Mouse (Mus musculus): ENCODE measurements around the gene Phf12.
"Not testable (repeated sequence)": the region's sequence is repeated elsewhere in the genome, so short reads cannot be mapped to it uniquely, and the experiment has no call there.

Gene Phf12

DNA sequence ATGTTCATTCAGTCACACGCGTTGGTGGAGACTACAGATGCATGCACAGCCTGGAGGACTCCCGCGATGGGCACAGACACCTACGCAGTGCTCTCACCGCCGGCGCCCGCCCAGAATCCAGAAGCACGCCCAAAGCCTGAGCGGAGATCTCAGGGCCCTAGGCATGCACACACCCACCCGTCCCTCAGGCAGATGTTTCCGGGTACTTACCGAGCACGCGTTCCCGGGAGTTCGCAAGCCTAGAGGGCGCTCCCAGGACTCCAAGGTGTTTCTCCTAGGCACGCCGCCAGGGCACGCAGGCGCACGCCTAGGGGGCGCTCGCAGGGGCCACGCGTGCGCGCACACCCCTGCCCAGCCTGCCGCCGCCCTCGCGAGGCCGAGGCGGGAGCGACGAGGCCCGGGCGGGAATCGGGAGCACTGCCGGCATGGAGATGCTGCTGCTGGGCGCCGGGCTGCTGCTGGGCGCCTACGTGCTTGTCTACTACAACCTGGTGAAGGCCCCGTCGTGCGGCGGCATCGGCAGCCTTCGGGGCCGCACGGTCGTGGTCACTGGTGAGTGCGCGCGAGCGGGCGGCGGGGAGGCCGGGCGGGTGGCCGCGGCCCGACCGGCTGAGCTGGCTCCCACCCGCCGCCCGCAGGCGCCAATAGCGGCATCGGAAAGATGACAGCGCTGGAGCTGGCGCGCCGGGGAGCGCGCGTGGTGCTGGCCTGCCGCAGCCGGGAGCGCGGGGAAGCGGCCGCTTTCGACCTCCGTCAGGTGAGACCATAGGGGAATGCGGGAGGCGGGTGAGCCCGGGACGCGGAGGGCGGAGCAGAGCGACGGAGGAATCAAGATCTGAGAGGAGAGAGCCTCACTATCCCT lies 49.6 kb downstream of the Phf12 start, which contains the start of gene Dhrs13:
Gene Dhrs13, plus strand, starts transcription at position 334 of the 862 bp plus-strand sequence.
- peak; percentile 87 for ATAC-seq (ENCODE audit: low TSS enrichment)

DNA sequence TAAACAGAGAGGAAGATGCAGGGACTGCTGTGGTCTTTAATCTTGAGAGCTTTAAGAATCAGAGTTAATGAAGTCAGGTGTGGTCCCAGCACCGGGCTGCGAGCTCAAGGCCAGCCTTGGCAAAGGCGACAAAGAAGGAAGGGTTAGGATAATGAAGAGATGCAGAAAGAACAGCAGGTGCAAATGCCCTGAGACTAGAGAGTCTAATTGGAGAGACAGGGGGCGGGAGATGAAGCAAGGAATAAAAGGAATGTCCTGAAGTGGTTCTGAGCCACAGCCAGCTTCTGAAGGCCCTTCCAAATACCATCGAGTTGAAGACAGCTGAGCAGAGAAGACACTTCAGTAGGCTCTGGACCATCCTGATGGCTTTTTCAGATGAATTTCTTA lies 50.2 kb downstream of the Phf12 start:
- ATAC-seq (ENCODE audit: low TSS enrichment), result no peak

DNA sequence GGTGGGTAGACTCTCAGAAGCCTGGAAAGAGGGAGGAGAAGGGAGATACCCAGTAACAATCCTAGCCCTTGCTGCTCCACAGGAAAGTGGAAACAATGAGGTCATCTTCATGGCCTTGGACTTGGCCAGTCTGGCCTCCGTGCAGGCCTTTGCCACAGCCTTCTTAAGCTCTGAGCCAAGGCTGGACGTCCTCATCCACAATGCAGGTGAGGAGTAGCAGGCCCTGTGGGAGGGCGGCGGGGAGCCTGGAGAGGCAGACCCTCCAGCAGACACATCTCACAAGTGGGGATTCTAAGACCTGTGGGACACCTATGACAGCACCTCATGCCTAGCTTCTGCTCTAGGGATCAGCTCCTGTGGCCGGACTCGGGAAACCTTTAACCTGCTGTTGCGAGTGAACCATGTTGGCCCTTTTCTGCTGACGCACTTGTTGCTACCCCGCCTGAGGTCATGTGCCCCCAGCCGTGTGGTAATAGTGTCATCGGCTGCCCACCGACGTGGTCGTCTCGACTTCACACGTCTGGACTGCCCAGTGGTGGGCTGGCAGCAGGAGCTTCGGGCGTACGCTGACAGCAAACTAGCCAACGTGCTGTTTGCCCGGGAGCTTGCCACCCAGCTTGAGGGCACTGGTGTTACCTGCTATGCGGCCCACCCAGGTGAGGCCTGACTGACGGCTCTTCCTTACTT lies 51.5 kb downstream of the Phf12 start:
- ATAC-seq (ENCODE audit: low TSS enrichment), result no peak

DNA sequence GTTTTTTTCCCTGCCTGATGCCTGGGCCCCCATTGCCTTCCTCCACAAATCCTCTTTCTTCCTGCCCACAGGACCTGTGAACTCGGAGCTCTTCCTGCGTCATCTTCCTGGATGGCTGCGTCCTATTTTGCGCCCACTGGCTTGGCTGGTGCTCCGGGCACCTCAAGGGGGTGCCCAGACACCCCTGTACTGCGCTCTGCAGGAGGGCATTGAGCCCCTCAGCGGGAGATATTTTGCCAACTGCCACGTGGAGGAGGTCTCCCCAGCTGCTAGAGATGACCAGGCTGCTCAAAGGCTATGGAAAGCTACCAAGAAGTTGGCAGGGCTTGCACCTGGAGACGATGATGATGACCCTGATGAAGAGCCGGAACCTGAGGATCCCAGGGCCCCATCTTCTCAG lies 54.2 kb downstream of the Phf12 start:
- ATAC-seq (ENCODE audit: low TSS enrichment), result no peak

DNA sequence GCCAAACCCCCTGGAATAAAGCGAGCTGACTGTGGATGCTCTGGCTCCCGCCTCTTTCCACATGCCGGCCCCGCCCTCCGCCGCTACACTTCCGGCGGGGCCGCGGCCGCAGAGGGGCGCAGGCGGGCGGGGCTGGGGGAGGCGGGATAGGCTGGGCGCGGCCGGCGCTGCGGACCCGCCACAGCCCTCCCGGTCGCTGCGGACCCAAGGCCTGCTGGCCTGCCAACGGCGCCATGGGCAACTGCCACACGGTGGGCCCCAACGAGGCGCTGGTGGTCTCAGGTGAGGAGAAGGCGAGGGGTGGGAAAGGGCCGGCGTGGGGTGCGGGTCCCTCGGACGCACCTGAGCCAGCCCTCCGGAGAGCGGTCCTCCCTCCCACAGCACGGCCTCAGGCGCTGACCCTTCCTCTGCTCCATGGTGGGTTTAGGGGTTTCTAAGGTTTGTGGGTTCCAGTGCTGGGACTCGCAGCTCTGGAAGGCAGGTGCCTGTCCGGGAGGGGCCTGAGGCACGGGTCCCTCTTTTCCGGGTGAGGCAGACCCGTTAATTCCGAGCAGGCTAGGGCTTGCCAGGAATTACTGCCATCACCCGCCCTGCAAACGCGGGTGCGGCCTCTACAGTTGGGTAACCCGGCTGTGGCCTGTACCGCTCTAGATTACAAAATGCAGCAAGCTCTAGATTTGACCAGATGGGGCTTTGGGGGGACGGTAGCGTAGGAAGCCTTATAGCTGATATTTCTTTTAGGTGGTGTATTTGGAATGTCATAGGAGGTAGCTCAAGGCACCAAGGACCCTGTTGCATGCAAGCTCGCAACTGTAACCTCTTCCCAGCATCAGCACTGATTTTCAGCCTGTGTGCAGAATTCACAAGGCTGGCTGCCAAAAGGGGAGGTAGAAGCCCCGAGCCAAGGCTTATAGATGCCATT lies 55.5 kb downstream of the Phf12 start, which contains the start of gene Flot2:
Gene Flot2, plus strand, starts transcription at position 101 of the 922 bp plus-strand sequence.
- ATAC-seq (ENCODE audit: low TSS enrichment), result peak; percentile 80; the same call in 1 of the 2 replicates

DNA sequence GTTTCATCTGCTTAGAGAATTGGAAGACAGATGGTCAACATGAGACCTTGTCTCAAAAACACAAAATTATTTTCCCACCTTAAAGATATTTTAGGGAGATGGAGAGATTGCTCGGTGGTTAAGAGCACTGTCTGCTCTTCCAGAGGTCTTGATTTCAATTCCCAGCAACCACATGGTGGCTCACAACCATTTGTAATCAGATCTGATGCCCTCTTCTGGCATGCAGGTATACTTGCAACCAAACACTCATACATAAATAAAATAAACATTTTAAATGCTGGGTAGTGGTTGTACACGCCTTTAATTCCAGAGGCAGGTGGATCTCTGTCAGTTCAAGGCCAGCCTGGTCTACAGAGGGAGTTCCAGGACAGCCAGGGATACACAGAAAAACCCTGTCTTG lies 58.3 kb downstream of the Phf12 start:
- no peak for ATAC-seq (ENCODE audit: low TSS enrichment)

DNA sequence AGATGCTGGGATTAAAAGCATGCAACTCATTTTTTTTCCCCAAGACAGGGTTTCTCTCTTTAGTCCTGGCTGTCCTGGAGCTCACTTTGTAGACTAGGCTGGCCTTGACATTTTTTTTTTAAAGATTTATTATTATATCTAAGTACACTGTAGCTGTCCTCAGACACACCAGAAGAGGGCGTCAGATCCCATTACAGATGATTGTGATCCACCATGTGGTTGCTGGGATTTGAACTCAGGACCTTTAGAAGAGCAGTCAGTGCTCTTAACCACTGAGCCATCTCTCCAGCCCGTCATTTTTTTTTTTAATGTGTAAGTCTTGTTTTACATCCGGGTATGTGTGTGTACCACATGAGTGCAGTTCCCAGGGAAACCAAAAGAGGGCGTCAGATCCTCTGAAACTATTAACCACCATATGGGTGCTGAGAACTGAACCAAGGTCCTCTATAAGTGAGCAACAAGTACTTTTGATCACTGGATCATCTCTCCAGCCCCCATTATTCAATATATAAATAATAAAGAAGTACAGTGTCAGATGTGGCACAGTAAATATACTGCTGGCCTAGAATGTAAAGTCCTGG lies 59.8 kb downstream of the Phf12 start:
- not testable (repeated sequence) for ATAC-seq (ENCODE audit: low TSS enrichment)

DNA sequence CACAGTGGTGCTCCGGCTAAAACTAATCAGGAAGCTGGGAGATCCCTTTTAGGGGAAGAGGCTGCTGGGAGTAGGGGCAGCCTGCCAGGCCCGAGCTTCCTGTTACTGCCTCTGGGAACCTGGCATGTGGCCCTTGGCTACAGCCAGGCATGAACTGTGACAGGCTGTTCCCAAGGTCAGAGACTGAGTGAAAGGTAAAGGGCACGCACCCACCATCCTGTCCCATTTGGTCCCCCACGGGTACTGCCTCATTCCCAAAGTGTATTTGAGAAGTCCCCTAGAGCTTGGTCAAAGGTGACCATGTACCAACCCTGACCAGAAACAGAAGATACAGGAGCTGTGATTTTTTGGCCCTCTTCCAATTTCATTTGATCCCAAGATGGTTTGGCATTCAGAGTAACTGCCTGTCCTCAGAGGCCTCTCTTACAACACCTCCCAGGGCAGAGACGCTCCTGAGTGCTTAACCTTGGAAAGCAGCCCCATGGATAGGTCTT lies 62.3 kb downstream of the Phf12 start:
- no peak for ATAC-seq (ENCODE audit: low TSS enrichment)

DNA sequence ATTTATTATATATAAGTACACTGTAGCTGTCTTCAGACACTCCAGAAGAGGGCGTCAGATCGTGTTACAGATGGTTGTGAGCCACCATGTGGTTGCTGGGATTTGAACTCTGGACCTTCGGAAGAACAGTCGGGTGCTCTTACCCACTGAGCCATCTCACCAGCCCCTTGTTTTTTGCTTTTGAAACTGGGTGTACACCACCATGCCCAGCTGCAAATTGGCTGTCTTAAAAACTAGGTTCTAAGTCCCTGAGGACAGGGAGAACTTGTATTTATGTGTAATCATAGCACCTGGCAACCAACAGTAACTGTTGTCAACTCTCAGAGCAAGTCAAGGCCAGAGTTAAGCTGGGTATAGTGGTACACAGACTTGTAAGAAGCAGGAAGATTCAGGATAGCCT lies 66.1 kb downstream of the Phf12 start:
- not testable (repeated sequence) for ATAC-seq (ENCODE audit: low TSS enrichment)

DNA sequence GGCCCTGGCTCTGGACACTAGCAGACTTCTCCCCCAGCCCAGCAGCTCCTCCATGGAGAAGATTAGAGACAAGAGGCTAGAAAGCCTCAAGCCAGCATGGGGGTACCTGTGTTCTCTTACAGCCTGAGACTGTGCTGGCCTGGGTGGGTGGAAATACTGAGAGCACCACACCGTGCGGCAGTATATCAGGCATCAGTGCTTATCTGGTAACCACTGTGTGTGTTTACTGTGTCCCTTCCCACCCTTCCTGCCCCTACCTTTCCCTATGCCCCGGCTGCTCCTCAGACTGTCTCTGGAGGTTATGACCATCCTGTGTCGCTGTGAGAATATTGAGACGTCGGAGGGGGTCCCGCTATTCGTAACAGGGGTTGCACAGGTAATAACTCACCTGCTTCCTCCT lies 70.5 kb downstream of the Phf12 start:
- no peak for ATAC-seq (ENCODE audit: low TSS enrichment)

DNA sequence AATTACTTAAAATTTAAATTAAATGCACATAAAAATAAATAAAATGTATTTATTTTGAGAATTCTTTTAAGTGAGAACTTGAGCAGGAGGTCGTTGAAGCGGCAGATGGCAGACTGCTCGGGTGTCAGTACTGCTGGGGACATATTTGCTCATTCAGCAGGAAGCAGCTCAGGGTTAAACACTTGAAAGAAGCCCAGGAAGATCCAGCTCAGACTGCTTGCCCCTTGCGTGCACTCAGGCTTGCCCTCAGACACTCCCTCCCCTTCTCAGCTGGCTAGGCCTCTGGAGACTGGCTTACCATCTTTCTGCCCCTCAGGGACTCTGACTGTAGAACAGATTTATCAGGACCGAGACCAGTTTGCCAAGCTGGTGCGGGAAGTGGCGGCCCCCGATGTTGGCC lies 74.4 kb downstream of the Phf12 start:
- ATAC-seq (ENCODE audit: low TSS enrichment), result no peak

DNA sequence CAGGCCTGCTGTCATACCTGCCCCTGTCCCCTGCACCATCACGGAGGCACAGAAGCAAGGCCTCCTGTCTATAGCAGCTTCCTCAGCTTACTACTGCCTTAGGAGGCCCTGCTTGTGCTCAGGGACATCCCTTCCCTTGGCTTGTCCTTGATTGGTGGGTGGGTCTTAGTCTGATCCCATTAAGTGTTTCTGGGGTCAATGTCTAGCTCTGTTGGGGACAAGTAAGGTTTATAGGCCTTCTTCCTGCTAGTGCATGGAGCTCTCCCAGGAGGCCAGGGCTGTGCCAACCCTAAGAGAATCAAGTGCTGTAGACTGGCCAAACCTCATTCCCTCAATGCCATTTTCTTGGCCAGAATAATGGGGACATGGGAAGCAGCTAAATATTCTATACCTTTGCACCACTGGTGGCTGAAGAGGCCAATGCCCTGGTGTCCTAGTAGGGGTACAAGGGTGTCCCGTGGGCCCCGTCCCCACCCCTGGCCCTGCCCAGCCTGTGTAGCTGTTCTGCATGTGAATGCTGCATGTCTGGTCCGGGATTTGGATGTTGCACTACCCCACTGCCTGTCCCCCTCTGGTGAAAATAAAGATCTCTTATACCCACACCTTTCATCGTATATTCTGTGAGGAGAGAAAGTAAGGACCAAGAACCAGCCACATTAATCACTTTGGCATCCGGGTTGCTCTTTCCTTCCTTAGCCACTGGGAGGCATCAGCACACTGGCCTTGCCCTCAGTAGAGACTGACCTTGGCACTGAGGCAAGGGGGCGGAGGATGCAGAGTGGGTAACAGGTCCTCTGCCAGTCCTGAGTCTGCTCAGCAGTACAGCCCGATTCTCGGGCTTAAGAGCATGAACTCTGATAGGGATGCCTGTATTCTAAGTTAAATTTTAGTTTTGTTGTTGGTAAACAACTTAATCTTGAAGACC lies 77.5 kb downstream of the Phf12 start:
- ATAC-seq (ENCODE audit: low TSS enrichment), result peak; percentile 55; the same call in 1 of the 2 replicates

DNA sequence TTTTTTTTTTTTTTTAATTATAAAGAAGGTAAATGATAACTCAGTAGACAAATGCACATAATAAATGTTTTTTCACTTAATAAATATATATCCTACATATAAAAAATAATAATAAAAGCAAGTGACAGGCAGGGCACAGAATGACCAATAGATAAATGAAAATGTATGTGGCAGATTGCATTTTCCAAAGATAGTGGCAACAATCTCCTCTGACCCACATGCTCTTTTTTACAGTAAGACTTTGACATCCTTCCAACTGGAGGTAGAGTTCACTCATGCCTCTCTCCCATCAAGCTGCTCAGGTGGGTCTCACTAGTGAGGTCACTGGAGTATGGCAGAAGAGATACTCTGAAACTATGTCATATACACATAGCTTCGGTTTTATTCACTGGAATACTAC lies 80.0 kb downstream of the Phf12 start:
- no peak for ATAC-seq (ENCODE audit: low TSS enrichment)

DNA sequence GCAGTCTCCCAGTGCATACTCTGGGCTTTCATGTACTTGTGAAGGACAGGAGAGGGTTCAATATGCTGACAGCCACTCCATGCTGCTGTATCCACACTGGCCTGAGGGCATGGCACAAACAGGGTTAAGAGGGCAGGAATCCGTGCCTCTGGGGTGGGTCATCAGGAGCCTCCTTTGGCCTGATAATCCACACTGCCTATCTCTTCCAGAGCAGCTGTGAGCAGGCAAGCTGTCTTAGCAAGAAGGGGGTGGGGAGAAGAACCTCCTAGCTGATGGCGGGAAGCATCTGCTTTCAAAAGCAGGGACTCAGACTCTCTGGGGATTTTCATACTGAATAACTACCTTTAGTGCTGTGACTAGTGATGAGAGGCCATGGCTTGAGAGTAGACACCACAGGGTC lies 83.4 kb downstream of the Phf12 start:
- ATAC-seq (ENCODE audit: low TSS enrichment), result no peak

DNA sequence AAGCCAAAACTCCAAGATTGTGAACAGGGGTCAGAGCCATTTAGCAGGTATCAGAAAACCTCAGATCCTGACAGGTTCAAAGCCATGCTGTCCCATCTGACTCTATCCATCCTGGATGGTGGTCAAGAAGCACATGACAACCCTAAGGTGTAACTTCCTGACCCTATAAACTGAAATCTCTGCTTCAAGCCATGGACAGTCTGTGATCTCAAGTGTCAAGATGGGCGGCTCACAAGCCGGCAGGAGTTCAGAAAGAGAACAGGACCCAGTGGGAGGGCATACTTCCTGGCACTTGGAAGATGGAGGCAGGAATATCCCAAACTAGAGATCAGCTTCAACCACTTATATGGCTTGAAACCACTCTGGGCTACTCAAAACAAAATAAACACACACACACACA lies 84.1 kb downstream of the Phf12 start:
- ATAC-seq (ENCODE audit: low TSS enrichment), result no peak

DNA sequence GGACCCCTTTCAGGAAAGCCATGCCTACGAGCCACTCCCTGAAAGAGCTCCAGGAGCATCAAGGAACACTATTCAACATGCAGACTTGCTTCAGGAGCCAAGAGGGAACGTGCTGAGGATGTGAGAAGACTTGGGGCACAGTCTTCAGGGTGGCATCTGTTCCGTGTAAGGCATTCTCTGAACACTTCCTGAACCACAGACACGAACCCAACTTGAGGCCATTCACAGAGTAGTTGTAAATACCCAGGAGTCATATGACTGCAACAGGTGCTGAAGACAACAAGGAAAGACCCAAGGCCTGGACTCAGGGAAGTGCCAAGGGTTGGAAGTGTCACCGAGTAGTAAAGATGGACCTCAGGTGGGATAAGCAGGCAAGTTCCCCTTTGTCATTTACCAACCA lies 85.0 kb downstream of the Phf12 start:
- ATAC-seq (ENCODE audit: low TSS enrichment), result no peak

DNA sequence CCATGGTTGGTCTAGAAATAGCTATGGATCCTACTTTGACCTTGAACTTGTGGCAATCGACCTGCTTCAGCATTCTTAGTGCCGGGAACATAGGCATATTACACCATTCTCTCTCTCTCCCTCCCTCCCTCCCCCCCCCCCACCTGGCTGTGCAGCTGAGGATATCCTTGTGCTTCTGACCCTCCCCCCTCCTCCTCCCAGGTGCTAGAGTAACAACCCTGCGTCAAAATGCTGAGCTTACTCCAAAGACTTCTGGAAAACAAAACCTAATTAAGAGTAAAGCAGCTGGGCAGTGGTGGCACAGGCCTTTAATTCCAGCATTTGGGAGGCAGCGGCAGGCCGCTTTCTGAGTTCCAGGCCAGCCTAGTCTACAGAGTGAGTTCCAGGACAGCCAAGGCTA lies 86.6 kb downstream of the Phf12 start:
- no peak for ATAC-seq (ENCODE audit: low TSS enrichment)

DNA sequence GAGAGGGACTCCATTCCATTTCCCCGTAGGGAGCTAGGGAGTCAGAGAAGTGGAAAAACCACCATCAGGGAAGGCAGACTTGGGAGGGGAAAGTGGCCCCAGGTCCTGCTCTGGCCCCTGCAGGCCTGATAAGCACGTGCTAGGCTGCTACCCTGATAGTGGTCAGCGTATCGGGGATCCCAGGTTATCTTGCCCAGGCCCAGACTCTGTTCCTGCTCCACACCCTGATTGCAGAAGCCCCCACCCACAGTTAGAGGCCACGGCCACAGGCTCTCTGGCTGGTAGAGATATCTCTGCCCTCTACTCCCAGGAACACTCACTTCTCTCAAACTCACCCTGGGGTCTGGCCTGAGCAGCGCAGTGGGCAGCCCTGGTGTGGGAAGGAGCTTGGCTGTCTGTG lies 87.1 kb downstream of the Phf12 start:
- no peak for ATAC-seq (ENCODE audit: low TSS enrichment)

DNA sequence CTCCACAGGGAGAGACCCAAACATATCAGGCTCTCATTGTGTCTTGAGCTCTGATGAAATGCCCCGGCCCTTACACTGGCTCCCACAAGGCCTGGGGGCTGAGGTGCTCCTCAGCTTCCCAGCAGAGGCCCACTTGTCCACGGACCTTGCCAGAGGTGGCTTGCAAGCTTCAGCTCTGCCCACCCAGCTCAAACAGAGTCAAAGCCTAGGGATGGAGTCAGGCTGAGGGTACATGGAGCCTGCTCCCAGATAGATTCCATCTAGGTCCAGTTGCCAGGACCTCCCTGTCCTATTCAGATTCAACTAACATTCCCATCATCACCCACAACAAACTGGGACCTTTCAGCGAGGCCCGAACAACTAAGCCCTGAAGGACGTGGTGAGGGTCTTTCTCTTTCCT lies 89.4 kb downstream of the Phf12 start:
- no peak for ATAC-seq (ENCODE audit: low TSS enrichment)

DNA sequence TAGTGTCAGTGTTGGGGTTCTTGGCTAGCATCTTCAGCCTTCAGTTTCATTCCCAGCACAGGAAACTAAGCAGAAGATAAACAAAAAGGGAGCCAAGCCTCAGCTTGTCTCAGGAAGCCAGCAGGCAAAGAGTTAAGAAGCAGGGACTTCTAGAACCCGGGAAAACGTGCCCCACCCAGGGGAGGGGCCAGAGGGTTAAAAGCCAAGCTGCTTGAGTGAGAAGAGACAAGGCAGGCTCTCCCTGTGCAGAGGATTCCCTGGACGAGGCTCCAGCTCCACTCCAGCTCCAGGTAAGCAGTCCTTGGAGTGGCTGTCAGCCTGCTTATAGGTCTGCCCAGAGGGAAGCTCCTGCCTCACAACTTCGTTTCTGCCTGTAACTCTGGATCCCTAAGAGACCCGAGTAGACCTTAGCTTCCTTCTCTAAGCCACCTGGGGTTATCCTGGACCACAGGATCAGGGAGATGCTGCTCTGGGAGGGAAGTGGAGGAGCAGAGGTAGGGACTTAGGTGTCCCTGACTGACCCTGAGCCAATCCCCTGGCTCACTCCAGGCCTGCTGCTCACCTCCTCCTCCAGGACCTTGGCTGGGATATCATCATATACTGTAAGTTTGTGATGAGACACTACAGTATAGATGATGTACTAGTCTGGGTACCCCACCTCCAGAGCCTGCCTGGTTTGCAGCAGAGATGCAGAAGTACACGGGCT lies 90.0 kb downstream of the Phf12 start:
- no peak for ATAC-seq (ENCODE audit: low TSS enrichment)

Measured in frontal cortex, adult (tissue).